8 mouse cellular contexts compared by ENCODE assay signal in genomic region chr9:118926111-118926650, GRCm38 (mm10). TPM values are rescaled to one million over a fixed set of nuclear protein-coding genes. Genes with fewer than 3 reads are reported as not detected.
DNase-seq lines count a peak whose midpoint lies in the region; ATAC-seq lines count a peak whose summit lies in the region.

Gene Ctdspl (plus strand): TSS chr9:118926453.

- peak; percentile 55 for ATAC-seq in intestine, embryonic 15.5 days
- peak; percentile 44 for ATAC-seq in limb, embryonic 11.5 days (ENCODE audit: insufficient number of reproducible peaks, low FRiP score, low TSS enrichment, low read depth)
- peak; percentile 62 for ATAC-seq in midbrain, embryonic 13.5 days

- H3K4me2 ChIP-seq in intestine, embryonic 15.5 days (replicated peaks), result peak within 1 kb of the TSS; percentile 99
- peak within 1 kb of the TSS; percentile 95 for H3K4me2 ChIP-seq in limb, embryonic 11.5 days (ENCODE audit: low read depth, severe bottlenecking)
- peak within 1 kb of the TSS; percentile 97 for H3K4me2 ChIP-seq in midbrain, embryonic 13.5 days (replicated peaks)

- under 1% methylated on average over 33 of the region's 73 CpGs for WGBS in intestine, embryonic 15.5 days
- WGBS in limb, embryonic 11.5 days, result under 1% methylated on average over 31 of the region's 73 CpGs
- WGBS in midbrain, embryonic 13.5 days, result under 1% methylated on average over 41 of the region's 73 CpGs

- H3K9ac ChIP-seq in intestine, embryonic 15.5 days, result peak within 1 kb of the TSS; percentile 89
- H3K9ac ChIP-seq in limb, embryonic 11.5 days (ENCODE audit: low read length), result peak within 1 kb of the TSS; percentile 84
- peak within 1 kb of the TSS; percentile 81 for H3K9ac ChIP-seq in midbrain, embryonic 13.5 days (replicated peaks)

- no peaks in the 10 kb centered on the region for H3K9me3 ChIP-seq in intestine, embryonic 15.5 days
- no peaks in the 10 kb centered on the region for H3K9me3 ChIP-seq in limb, embryonic 11.5 days (ENCODE audit: control insufficient read depth, low read length)
- no peaks in the 10 kb centered on the region for H3K9me3 ChIP-seq in midbrain, embryonic 13.5 days

- H3K36me3 ChIP-seq in intestine, embryonic 15.5 days, result 0 out of 2 replicates have a peak, but pooled peaks cover 4% of the 10 kb centered on the region
- H3K36me3 ChIP-seq in limb, embryonic 11.5 days (ENCODE audit: control insufficient read depth, insufficient read depth, low read length), result no peaks in the 10 kb centered on the region
- no peaks in the 10 kb centered on the region for H3K36me3 ChIP-seq in midbrain, embryonic 13.5 days

- no peaks in the 10 kb centered on the region for H3K27me3 ChIP-seq in intestine, embryonic 15.5 days (replicated peaks)
- no peaks in the 10 kb centered on the region for H3K27me3 ChIP-seq in limb, embryonic 11.5 days (ENCODE audit: control insufficient read depth, insufficient read depth, low read length)
- H3K27me3 ChIP-seq in midbrain, embryonic 13.5 days, result peaks cover 4% of the 10 kb centered on the region; the same call in 1 of the 2 replicates

- H3K4me1 ChIP-seq in intestine, embryonic 15.5 days (replicated peaks), result peaks cover 26% of the 10 kb centered on the region
- H3K4me1 ChIP-seq in limb, embryonic 11.5 days (ENCODE audit: control insufficient read depth, insufficient read depth, low read length), result peaks cover 29% of the 10 kb centered on the region
- peaks cover 33% of the 10 kb centered on the region for H3K4me1 ChIP-seq in midbrain, embryonic 13.5 days (replicated peaks)

- DNase-seq in heart, adult 11 months, result peak; percentile 96
- DNase-seq in heart, adult 8-10 months (ENCODE audit: low spot score), result no peak
- DNase-seq in cerebellum, postnatal 36 days, result peak; percentile 39 to 49
- DNase-seq in gastrocnemius, postnatal 25 days, result peak; percentile 68
- peak; percentile 70 for DNase-seq in limb, embryonic 11.5 days (ENCODE audit: low spot score)
- DNase-seq in spleen, postnatal 10 days (ENCODE audit: low spot score in 2 of 2), result peak; percentile 61 to 66

- H3K27ac ChIP-seq in intestine, embryonic 15.5 days, result peak within 1 kb of the TSS; percentile 89
- H3K27ac ChIP-seq in limb, embryonic 11.5 days (replicated peaks; ENCODE audit: low read depth, low read length), result peak within 1 kb of the TSS; percentile 49
- peak within 1 kb of the TSS; percentile 84 for H3K27ac ChIP-seq in midbrain, embryonic 13.5 days

- peak within 1 kb of the TSS; percentile 85 for H3K4me3 ChIP-seq in intestine, embryonic 15.5 days (replicated peaks)
- peak within 1 kb of the TSS; percentile 73 for H3K4me3 ChIP-seq in limb, embryonic 11.5 days (ENCODE audit: low read depth, low read length)
- peak within 1 kb of the TSS; percentile 68 for H3K4me3 ChIP-seq in midbrain, embryonic 13.5 days (replicated peaks)

RNA-seq across cellular contexts. Expression of gene Ctdspl, which starts in this region (rescaled TPM):
- 10 to 100 TPM in 1 of 4 experiments, 1 to 10 TPM in 3; 7.5 to 10.2 (median 7.8) TPM for total RNA-seq in heart, adult 8-10 months (2022)
- total RNA-seq in gastrocnemius, postnatal 25 days (2021), result 1 to 10 TPM; 5.5 to 8.6 TPM
- 16.9 and 18.4 TPM in 2 replicates for polyA plus RNA-seq in intestine, embryonic 15.5 days (2015; fragmentation: Nextera tagmentation; extraction: Ambion mirVana)
- polyA plus RNA-seq in limb, embryonic 11.5 days (2014; fragmentation: Nextera tagmentation; extraction: Ambion mirVana), result 13.6 and 13.9 TPM in 2 replicates
- polyA plus RNA-seq in midbrain, embryonic 13.5 days (2015; fragmentation: Nextera tagmentation; extraction: Ambion mirVana), result 5.2 and 6.2 TPM in 2 replicates
